Mouse (Mus musculus) forebrain, embryonic 11.5 days (tissue): ENCODE data around the gene Igfbpl1. TPM values are rescaled to one million over a fixed set of nuclear protein-coding genes. Genes with fewer than 3 reads are reported as not detected.

Experiments used
- ATAC-seq: fragments of 200-750 bp; cut with Nextera tagmentation; replicated peaks from 2 replicates; pipeline ENCODE4 v1.8.0; 2017; ENCODE audit warnings: moderate TSS enrichment; ENCODE audit not compliant: low FRiP score
- DNase-seq: peaks from one replicate; pipeline ENCODE4 v3.0.0-alpha.2; 2017; ENCODE audit warnings: low spot score
- H3K27ac ChIP-seq: fragments of 300-500 bp; sonication (generic); 2 replicates; pipeline ENCODE4 v1.5.1; 2014; ENCODE audit warnings: low read depth, low read length
- H3K27me3 ChIP-seq: fragments of 300-500 bp; sonication (generic); 2 replicates; pipeline ENCODE4 v1.6.1; 2014; ENCODE audit warnings: mild to moderate bottlenecking, low read length, mixed read lengths; ENCODE audit not compliant: control insufficient read depth, insufficient read depth
- H3K36me3 ChIP-seq: fragments of 300-500 bp; sonication (generic); 2 replicates; pipeline ENCODE4 v1.6.1; 2014; ENCODE audit warnings: mild to moderate bottlenecking, low read length, moderate library complexity, mixed read lengths; ENCODE audit not compliant: control insufficient read depth, insufficient read depth
- H3K4me1 ChIP-seq: fragments of 300-500 bp; sonication (generic); replicated peaks from 2 replicates; pipeline ENCODE4 v1.6.1; 2014; ENCODE audit warnings: low read length, mixed read lengths; ENCODE audit not compliant: control insufficient read depth, insufficient read depth
- H3K4me2 ChIP-seq: fragments of 300-500 bp; sonication (generic); 2 replicates; pipeline ENCODE4 v1.6.1; 2014; ENCODE audit warnings: low read depth, mild to moderate bottlenecking, low read length, moderate library complexity, mixed read lengths; ENCODE audit not compliant: severe bottlenecking
- H3K4me3 ChIP-seq: fragments of 300-500 bp; sonication (generic); 2 replicates; pipeline ENCODE4 v1.5.1; 2014; ENCODE audit warnings: low read depth, low read length
- H3K9ac ChIP-seq: fragments of 300-500 bp; sonication (generic); 2 replicates; pipeline ENCODE4 v1.6.1; 2014; ENCODE audit warnings: low read length
- H3K9me3 ChIP-seq: fragments of 300-500 bp; sonication (generic); 2 replicates; pipeline ENCODE4 v1.6.1; 2016; ENCODE audit warnings: low read length, mixed read lengths; ENCODE audit not compliant: control insufficient read depth
- WGBS: fragments of 180-500 bp; shearing (Covaris S2); extraction: QIAGEN DNeasy Blood & Tissue Kit; methylation state at CpG from one replicate; pipeline ENCODE4 v1.1.7; 2014; 5-methylcytosine and 5-hydroxymethylcytosine counted together
- polyA plus RNA-seq: library from polyadenylated mRNA; unstranded; fragments of >200 nt; fragmentation: Nextera tagmentation; extraction: Ambion mirVana; gene quantifications from 2 replicates; pipeline ENCODE4 v1.2.1, GENCODE M21; 2014

Igfbpl1 gene
- polyA plus RNA-seq, 1 experiment from 2014 or later = 84.0 TPM

DNA sequence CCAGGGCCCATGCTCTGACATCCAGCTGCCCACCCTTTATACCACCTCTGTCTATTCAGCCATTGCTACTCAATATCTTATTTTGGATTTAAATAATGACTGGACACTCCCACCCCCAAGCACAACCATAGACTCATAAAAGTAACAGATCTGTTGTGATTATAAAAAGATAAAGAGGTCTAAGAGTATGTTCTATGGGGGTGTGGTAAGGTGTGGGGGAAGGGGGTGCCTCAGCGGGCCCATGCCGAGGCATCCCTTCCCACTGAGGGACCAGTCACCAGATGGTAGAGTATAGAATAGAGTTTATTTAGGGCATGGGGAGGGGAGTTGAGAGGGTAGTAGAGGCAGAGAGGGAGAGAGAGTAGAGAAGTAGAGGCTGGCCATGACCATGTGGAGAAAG is 36.7 kb downstream of the Igfbpl1 start:
- 85% methylated on average over 2 of the region's 2 CpGs for WGBS
- no peak for ATAC-seq
- H3K4me1 ChIP-seq = 0 out of 2 replicates have a peak, but pooled peaks cover 2% of the 10 kb centered on the region
- H3K4me3 ChIP-seq = no peak overlapping the region
- no peak overlapping the region for H3K27ac ChIP-seq
- H3K36me3 ChIP-seq = no peaks in the 10 kb centered on the region
- no peaks in the 10 kb centered on the region for H3K27me3 ChIP-seq
- H3K9ac ChIP-seq = no peak overlapping the region
- no peak overlapping the region for H3K4me2 ChIP-seq
- no peak for DNase-seq
- H3K9me3 ChIP-seq = no peaks in the 10 kb centered on the region

DNA sequence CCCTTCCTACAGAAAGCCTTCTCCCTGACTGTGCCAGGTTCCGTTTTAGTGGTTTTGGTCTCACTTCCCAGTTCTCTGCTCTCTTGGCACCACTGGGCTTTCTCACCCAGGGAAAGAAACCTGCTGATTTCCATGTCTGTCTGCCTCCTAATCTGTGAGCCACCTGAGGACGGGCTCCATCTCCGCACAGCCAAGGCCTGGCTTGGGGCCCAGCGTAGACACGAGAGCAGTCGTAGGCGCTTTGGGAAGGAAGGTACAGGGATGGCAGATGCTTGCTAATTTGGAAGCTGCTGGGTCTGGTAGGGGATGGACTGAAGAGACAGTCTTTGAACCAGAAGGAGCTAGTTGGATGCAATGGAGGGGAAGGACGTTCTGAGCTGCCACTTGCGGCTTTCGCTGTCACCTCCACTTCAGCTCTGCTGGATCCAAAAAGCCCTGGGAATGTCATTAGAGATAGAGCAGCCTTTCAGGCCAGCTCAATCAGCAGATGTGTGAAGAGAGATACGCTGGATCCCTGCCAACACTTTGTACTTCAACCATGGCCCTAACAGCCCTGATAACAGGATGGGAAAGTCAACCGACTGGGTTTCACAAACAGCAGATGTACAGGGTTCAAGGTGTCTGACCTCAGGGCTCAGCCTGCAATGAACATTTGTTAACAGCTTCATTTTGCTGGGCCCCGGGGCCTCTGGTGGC is 37.3 kb downstream of the Igfbpl1 start:
- Histone ChIP-seq H3K9me3 (no peaks in the 10 kb centered on the region), H3K9ac (no peak overlapping the region), H3K27ac (no peak overlapping the region), H3K4me1 (0 out of 2 replicates have a peak, but pooled peaks cover 2% of the 10 kb centered on the region), H3K36me3 (no peaks in the 10 kb centered on the region), H3K4me3 (no peak overlapping the region), H3K27me3 (no peaks in the 10 kb centered on the region), H3K4me2 (no peak overlapping the region)
- ATAC-seq = no peak
- DNase-seq = no peak
- 71% methylated on average over 13 of the region's 13 CpGs for WGBS

DNA sequence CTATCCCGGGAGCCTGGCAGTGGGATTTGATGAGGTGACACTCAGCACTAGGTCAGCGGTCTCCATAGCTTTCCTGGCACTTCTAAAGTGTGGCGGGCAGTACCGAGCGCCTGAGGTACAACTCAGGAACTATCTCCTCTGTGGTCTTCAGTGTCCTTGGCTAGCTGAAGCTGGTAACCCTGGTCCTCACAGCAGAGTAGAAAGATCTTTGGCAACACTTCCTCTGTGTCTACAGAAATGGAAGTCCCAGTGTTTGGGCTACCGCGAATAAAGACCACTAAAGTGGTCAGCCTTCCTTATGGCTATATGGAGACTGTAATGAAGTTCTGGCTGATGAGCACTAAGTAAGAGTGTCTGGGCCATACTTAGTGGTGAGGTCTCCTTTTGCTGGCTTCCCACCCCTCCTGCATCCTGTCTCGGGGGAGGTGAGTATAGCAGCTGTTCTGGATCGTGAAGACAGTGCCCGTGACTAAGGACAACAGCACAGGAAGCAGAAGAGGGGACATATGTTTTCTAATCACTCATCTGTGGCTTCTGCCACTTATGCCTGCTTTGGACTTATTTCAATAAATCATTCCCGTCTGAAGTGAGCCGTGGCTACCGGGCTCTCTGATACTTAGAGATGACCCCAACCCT is 38.2 kb downstream of the Igfbpl1 start:
- Histone ChIP-seq H3K9me3 (no peaks in the 10 kb centered on the region), H3K36me3 (no peaks in the 10 kb centered on the region), H3K27ac (no peak overlapping the region), H3K4me1 (0 out of 2 replicates have a peak, but pooled peaks cover 2% of the 10 kb centered on the region), H3K4me2 (no peak overlapping the region), H3K27me3 (no peaks in the 10 kb centered on the region), H3K9ac (no peak overlapping the region), H3K4me3 (no peak overlapping the region)
- no peak for DNase-seq
- 91% methylated on average over 13 of the region's 13 CpGs for WGBS
- ATAC-seq = no peak

DNA sequence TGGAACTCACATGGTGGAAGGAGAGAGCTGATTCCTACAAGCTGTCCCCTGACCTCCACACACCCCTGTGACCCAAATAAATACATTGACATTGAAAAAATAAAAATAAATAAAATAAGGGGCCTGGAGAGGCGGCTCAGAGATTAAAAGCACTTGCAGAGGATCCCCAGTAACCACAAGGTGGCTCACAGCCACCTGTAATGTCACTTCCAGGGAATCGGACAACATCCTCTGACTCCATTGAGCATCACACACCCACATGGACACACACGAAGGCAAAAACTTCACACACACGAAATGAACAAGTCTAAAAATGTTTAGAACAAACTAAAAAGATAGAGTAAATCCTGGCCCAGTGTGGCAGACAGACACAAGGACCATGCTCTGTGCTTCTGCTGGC is 40.0 kb downstream of the Igfbpl1 start:
- no peak for ATAC-seq
- Histone ChIP-seq H3K36me3 (no peaks in the 10 kb centered on the region), H3K27ac (no peak overlapping the region), H3K4me3 (no peak overlapping the region), H3K9me3 (no peaks in the 10 kb centered on the region), H3K9ac (no peak overlapping the region), H3K27me3 (no peaks in the 10 kb centered on the region), H3K4me2 (no peak overlapping the region), H3K4me1 (0 out of 2 replicates have a peak, but pooled peaks cover 2% of the 10 kb centered on the region)
- 51% methylated on average over 4 of the region's 4 CpGs for WGBS
- DNase-seq = no peak

DNA sequence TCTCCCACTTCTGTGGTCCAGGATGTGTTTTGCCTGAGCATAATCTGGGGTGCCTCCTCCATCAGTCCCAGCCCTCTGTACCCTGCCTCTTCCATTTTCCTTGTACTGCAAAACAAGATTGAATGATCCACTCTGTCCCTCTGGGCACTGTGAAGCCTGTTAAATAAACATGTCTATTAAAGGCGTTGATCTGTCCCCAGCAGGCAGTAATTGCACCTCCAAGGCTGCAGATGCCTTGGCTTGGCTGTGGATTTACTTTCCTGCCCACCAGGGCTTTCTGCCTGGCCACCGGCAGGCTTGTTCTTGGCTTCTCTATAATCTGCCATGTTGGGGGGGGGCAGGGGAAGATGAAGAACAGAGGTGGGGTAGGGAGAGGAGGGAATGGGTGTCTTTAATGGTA is 40.8 kb downstream of the Igfbpl1 start:
- Histone ChIP-seq H3K4me1 (0 out of 2 replicates have a peak, but pooled peaks cover 2% of the 10 kb centered on the region), H3K36me3 (no peaks in the 10 kb centered on the region), H3K4me2 (no peak overlapping the region), H3K9ac (no peak overlapping the region), H3K27ac (no peak overlapping the region), H3K27me3 (no peaks in the 10 kb centered on the region), H3K4me3 (no peak overlapping the region), H3K9me3 (no peaks in the 10 kb centered on the region)
- WGBS = 43% methylated on average over 2 of the region's 2 CpGs
- no peak for ATAC-seq
- DNase-seq = no peak

DNA sequence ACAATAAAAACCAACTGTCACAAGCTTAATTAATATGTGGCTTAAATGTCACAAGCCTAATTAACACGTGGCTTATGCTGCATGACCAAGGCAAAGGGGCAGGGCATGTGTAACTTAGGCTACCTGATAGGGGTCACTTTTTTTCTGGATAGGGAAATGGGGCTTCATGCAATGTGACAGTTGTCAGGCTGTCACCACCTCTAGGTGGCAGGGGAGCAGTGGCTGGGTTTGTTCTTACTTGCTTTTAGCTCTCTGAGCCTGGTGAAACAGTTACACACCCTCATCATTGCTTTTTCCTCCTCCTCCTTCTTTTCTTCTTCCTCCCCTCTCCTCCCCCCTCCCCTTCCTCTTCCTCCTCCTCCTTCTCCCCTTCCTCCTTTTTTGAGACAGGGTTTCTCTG is 43.1 kb downstream of the Igfbpl1 start:
- Histone ChIP-seq H3K27me3 (no peaks in the 10 kb centered on the region), H3K4me1 (0 out of 2 replicates have a peak, but pooled peaks cover 2% of the 10 kb centered on the region), H3K36me3 (no peaks in the 10 kb centered on the region), H3K4me3 (no peak overlapping the region), H3K9ac (no peak overlapping the region), H3K9me3 (no peaks in the 10 kb centered on the region), H3K27ac (no peak overlapping the region), H3K4me2 (no peak overlapping the region)
- ATAC-seq = no peak
- 74% methylated on average over 1 of the region's 1 CpGs for WGBS
- no peak for DNase-seq

DNA sequence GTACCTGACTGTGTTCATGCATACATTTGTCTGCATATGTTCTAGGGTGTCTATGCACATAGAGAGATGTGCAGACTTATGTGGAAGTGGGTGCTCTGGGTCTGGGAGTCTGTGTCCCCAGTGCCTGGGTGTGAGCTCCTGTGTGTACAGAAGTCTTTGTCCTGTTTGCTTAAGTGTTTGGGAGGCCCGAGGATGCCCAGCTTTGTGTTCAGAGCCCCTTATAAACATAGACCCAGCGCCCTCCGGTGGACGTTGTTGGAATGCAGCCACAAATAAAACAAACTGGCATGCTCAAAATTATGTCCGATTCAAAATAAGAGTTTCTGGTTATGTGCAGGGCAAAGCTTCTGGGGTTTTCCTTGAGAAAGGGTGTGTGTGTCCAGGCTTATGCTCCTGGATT is 55.1 kb downstream of the Igfbpl1 start:
- Histone ChIP-seq H3K9me3 (no peaks in the 10 kb centered on the region), H3K27me3 (peaks cover 7% of the 10 kb centered on the region; the same call in 1 of the 2 replicates), H3K4me2 (no peak overlapping the region), H3K27ac (0 out of 2 replicates have a peak overlapping the region, but pooled peaks have one; percentile 9), H3K9ac (peak overlapping the region; percentile 4; the same call in 1 of the 2 replicates), H3K4me1 (peaks cover 20% of the 10 kb centered on the region), H3K4me3 (no peak overlapping the region), H3K36me3 (no peaks in the 10 kb centered on the region)
- WGBS = 5% methylated on average over 5 of the region's 5 CpGs
- DNase-seq = peak; percentile 87
- peak; percentile 66 for ATAC-seq

DNA sequence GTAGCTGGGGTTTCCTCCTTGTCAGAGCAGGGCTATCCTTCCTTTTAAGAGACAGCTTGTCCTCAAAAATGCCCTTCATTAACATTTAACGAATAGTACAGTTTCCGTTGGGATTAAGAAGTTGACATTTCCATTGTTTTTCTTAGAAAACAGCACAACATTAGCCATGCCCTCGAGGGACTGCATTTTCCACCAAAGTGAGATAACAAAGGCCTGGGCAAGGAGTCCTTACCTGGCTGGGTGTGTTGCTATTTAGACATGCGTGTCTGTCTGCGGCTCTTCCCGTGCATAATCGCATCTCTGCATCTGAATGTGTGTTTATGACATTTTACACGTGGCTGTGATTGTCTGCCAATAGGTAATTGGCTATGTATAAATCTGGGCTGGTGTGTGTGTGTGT is 55.5 kb downstream of the Igfbpl1 start:
- ATAC-seq (0 out of 2 replicates have a peak, but pooled peaks have one; percentile 14), DNase-seq (no peak)
- 19% methylated on average over 8 of the region's 8 CpGs for WGBS
- Histone ChIP-seq H3K9ac (peak overlapping the region; percentile 9; the same call in 1 of the 2 replicates), H3K9me3 (no peaks in the 10 kb centered on the region), H3K4me2 (no peak overlapping the region), H3K4me1 (peaks cover 20% of the 10 kb centered on the region), H3K36me3 (no peaks in the 10 kb centered on the region), H3K27me3 (peaks cover 7% of the 10 kb centered on the region; the same call in 1 of the 2 replicates), H3K27ac (0 out of 2 replicates have a peak overlapping the region, but pooled peaks have one; percentile 9), H3K4me3 (no peak overlapping the region)
